Mouse (Mus musculus) lung, postnatal 4 days (tissue): Measurements from ENCODE around the gene Ebf4.
"Not testable (repeated sequence)": the region's sequence is repeated elsewhere in the genome, so short reads cannot be mapped to it uniquely, and the experiment has no call there.

ENCODE experiments used
- DNase-seq, 2 experiments: peaks; one replicate each; pipeline ENCODE4 v3.0.0; 2021

Gene Ebf4

GRCm38 (mm10) chr2:130296134-130296745, 1.3 kb downstream of the Ebf4 start:
- no peak for DNase-seq

GRCm38 (mm10) chr2:130297580-130297979, 2.6 kb downstream of the Ebf4 start:
- DNase-seq, result no peak

- no peak for DNase-seq
These were observed 8.0 kb downstream of the Ebf4 start for GRCm38 (mm10) chr2:130303014-130303413.

GRCm38 (mm10) chr2:130327057-130327456, 32.1 kb downstream of the Ebf4 start:
- no peak for DNase-seq

- no peak for DNase-seq
These were observed 34.5 kb downstream of the Ebf4 start for GRCm38 (mm10) chr2:130329502-130329901.

- DNase-seq, result no peak
These were observed 40.1 kb downstream of the Ebf4 start for GRCm38 (mm10) chr2:130335112-130335511.

- no peak for DNase-seq
These were observed 45.7 kb downstream of the Ebf4 start for GRCm38 (mm10) chr2:130340464-130341219.

DNA sequence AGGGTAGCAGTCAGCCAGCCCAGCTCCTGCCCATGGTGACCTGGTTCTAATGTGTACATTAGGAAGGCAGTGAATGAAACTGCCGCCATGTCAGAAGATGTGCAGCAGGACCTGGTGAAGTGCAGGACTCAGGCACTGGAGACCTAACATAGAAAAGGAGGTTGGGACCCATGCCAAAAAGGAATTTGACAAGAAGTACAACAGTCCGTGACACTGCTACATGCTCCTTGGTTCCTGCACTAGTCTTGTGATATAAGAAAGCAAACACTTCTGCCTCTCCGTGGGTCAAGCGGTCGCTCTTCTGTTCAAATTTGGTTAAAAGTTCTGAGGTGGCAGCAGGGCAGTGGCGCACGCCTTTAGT, 46.2 kb downstream of the Ebf4 start:
- DNase-seq, result no peak

DNA sequence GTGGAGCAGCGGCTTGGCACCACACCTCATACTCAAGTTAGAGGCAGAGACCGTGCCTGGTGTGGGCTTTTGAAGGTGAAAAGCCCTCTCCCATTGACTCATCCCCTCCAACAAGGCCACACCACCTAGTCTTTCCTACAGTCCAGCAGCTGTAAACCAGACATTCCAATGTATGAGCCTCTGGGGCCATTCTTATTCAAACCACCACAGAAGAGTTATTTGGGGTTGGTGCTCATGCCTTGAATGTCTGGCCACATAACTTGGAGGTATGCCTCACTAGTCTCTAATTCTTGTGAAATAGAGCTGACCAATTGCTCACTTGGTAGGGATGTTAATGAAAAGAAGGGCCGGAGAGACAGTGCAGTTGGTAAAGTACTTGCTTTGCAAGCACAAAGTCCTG, 55.4 kb downstream of the Ebf4 start:
- DNase-seq, result no peak

DNA sequence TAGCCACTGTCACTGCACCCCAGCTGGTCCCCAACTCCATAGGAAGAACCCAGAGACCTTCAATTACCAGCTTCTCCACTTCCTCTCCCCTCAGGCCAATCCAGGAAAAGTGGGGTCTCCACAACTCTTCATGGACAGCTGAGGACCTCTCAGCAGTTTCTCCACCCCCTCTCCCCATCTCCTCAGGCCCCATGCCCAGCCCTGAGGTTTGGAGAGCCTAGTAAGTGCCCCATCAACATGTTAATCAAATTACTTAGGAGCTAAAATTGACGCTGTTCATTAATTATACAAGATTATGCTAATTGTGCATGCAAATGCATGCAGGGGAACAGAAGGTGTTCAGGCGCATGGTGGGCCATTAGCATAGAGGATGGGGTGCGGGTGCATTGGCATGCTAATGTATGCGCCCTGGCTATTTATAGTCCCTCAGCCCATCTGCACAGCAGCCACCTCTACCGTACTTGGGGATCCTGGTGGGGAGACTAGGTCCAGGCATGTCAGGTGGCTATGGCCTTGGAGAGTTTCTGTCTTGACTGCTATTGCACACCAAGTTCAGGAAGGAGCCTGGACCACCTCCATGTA, 56.9 kb downstream of the Ebf4 start:
- DNase-seq, result no peak

GRCm38 (mm10) chr2:130353411-130353810, 58.4 kb downstream of the Ebf4 start:
- no peak for DNase-seq

- DNase-seq, result peak; percentile 11 to 63
These were observed 58.9 kb downstream of the Ebf4 start for GRCm38 (mm10) chr2:130353889-130354288.

DNA sequence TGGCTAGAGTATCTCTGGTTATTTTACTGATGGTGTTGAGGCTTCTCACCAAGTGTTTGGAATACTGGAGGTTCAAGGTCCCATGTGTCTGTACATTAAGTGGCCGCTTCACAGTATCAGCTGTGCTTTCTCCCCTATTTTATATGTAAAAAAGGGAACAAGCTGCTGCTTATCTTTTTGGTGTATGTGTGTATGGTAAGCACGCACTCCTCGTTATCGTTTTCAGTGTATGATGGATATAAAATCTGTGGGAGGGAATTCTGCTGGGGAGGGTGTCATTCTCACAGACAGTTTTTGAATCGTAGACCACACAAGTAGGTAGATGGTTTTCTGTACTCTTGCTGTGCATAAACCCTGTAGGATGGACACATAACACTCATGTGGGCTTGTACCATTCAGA, 62.6 kb downstream of the Ebf4 start:
- no peak for DNase-seq

DNA sequence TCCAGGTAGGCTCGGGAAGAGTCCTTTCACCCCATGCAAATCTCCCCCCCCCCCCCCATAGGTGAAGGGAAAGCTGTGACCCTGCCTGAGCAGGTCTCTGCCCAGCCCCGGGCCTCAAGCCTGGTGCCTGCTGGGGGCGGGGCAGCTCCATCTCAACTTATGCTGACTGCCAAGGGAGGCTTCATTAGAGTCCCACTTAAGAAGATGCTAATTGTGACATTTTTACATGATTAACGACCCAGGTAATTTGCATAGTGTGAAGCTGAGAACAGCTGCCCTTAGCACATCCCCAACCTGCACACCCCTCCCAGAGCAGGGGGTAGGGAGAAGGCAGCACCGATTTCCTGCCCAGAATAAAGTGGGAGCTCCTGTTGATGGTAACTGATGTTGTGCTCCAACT, 63.9 kb downstream of the Ebf4 start:
- DNase-seq, result no peak

DNA sequence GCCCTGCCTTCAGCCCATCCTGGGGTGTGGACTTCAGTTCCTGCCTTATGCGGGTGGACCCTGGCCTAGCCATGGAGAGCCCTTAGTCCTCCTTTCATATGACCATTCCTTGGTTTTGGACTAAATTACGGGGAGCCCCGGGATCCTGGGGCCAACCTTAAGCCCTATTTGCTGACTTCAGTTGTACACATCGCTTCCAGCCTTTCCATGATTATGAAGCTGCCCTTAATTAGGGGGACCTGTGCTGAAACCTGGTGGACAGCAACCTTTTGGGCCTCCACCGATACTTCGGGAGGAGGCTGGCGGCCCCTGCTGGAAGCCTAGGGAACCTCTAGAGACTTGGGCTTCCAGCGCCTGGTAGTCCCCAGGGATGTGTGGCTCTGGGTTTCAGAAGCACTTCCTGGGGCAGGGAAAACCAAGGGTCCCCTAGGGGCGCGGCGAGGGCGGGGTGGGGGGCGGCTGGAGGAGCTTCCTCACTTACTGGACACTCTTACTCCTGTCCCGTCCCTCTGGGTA, 67.6 kb downstream of the Ebf4 start:
- peak; percentile 46 to 60 for DNase-seq

DNA sequence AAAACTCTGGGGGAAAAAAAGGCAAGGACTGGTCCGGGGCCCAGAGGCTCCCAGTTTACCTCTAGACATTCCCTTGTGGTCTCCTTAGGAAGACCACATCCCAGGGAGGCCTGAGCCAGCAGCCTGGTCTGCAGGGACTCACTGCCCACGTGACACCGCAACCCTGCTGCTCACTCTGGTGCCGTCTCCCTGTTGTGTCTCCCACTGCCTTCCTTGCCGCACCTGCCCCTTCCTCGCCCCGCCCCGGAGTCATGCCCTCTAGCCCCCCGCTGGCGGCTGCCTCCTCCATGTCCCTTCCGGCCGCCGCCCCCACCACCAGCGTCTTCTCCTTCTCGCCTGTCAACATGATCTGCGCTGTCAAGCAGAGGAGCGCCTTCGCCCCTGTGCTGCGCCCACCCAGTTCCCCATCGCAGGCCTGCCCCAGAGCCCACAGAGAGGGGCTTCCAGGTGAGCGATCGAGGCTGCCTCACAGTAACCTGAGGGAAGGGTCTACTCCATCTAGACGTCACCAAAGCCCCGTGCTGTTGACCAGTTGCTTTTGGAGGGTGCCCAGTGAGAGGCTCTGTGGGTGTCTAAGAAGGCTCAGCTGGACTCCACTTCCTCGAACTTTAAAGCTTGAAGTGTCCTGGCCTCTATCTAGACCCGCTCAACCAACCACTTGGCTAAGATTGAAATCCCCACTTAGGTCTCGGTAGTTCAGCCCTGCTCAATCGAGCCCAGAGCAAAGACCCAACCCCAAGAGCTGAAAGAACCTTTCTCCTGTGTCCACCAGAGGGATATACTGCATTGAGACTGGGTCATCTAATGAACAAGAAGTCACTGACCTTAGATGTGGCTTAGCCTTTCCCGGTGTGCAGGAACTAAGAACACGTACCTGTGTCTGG, 70.5 kb downstream of the Ebf4 start:
- DNase-seq, result peak; percentile 23 to 41

DNA sequence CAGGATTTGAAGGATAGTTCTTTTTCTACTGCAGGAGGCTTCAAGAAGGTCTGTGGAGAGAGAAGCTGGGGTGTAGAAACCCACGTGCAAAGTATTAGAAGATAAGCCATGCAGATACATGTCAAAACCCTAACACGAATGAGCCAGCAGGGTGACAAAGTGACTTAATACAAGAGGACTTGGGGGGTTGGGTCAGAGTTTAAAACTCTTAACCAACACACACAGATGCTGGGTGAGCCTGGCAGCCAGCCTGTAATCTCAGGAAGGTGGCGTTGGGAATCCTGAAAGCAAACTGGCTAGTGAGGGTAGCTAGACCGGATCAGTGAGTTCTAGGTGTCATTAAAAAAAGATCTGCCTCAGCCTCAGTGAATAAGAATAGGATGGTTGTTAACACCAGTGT, 72.4 kb downstream of the Ebf4 start:
- DNase-seq, result no peak

- DNase-seq, result not testable (repeated sequence)
These were observed 78.1 kb downstream of the Ebf4 start for GRCm38 (mm10) chr2:130373026-130373425.

- DNase-seq, result no peak
These were observed 80.0 kb downstream of the Ebf4 start for GRCm38 (mm10) chr2:130374951-130375350.

GRCm38 (mm10) chr2:130383205-130383604, 88.2 kb downstream of the Ebf4 start:
- no peak for DNase-seq

DNA sequence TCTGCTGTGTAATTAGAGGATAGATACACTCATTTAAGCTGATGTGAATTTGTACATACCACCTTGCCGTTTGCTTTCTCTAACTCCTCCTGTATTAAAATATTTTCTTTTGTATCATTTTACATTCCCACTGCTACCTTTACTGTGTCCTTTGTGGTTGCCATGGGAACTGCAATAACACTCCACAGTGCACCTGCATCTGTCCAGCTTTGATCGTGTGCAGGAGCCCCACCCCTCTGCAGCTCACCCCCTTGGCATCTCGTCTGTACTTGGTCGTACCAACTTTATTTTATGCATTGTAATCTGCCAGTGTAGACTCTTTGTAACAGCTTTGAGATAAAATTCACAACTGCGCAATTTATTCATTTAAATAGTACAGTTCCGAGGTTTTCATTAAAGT, 88.9 kb downstream of the Ebf4 start:
- DNase-seq, result no peak

- peak in 1 of 2 experiments; percentile 50 for DNase-seq
These were observed 91.2 kb downstream of the Ebf4 start for GRCm38 (mm10) chr2:130386212-130386611.

GRCm38 (mm10) chr2:130388796-130389195, 93.8 kb downstream of the Ebf4 start:
- no peak for DNase-seq
